Mouse (Mus musculus): ENCODE data around the gene Gtf2f2. TPM values are rescaled to one million over a fixed set of nuclear protein-coding genes. Genes with fewer than 3 reads are reported as not detected.

The Gtf2f2 gene
- total and polyA plus RNA-seq, 3 experiments, result 57.6 to 71.2 TPM; not detected in 1

- Histone ChIP-seq H3K9me3 (replicated peaks; ENCODE audit: insufficient read depth, low read length) (no peaks in the 10 kb centered on the region), H3K4me1 (ENCODE audit: control insufficient read depth in 1 of 2, insufficient read depth in 2 of 2, low read length in 2 of 2) (peaks cover 6 to 11% of the 10 kb centered on the region in 2 experiments; a peak in 3 of 4 replicates), H3K27me3 (ENCODE audit: control insufficient read depth in 1 of 2, insufficient read depth in 2 of 2, low read length in 2 of 2) (no peaks in the 10 kb centered on the region), H3K79me2 (ENCODE audit: control insufficient read depth, insufficient read depth, low read length, poor library complexity) (no peaks in the 10 kb centered on the region), H3K27ac (ENCODE audit: control insufficient read depth, low read depth, low read length) (no peak overlapping the region), H3K9ac (ENCODE audit: control insufficient read depth, low read depth, low read length, poor library complexity, severe bottlenecking) (no peak overlapping the region), H3K4me3 (ENCODE audit: control insufficient read depth in 1 of 2, insufficient read depth in 1 of 2, low read depth in 2 of 2, low read length in 2 of 2) (no peak overlapping the region), H3K36me3 (ENCODE audit: control insufficient read depth in 1 of 2, insufficient read depth in 2 of 2, low read length in 2 of 2) (peaks cover 12 to 20% of the 10 kb centered on the region in 2 experiments)
- peak; percentile 75 for DNase-seq (ENCODE audit: low read depth, low spot score)
- peak; percentile 44 for TF ChIP-seq RAD21 (IDR thresholded peaks at IDR 0.05; ENCODE audit: low read depth, low read length)
- peak; percentile 61 to 83 (median 71) for TF ChIP-seq CTCF (IDR thresholded peaks at IDR 0.05 in 2 of 3, conservative IDR thresholded peaks at IDR 0.05 in 1 of 3; ENCODE audit: control insufficient read depth in 1 of 3, insufficient read depth in 1 of 3, low read depth in 2 of 3, low read length in 3 of 3, poor library complexity in 1 of 3, severe bottlenecking in 1 of 3)
- no peak for TF ChIP-seq TBP (IDR thresholded peaks at IDR 0.05; ENCODE audit: low read depth, low read length)
- TF ChIP-seq MEF2A (IDR thresholded peaks at IDR 0.05; ENCODE audit: extremely low read depth, insufficient replicate concordance, low read depth, low read length, poor library complexity, severe bottlenecking), result no peak
- TF ChIP-seq SMC3 (IDR thresholded peaks at IDR 0.05; ENCODE audit: low read depth, low read length), result peak; percentile 75
- 0 out of 2 replicates have a peak, but pooled peaks have one; percentile 17 for TF ChIP-seq ZC3H11A (IDR thresholded peaks at IDR 0.05; ENCODE audit: low read depth, low read length)
Measured at GRCm38 (mm10) chr14:75899566-75899965, 111.1 kb downstream of the Gtf2f2 start.

- no peak for TF ChIP-seq EP300 (IDR thresholded peaks at IDR 0.05; ENCODE audit: low read depth in 1 of 2, low read length in 2 of 2)
- H3K9ac ChIP-seq (ENCODE audit: control insufficient read depth, low read depth, low read length, poor library complexity, severe bottlenecking), result no peak overlapping the region
- H3K36me3 ChIP-seq (ENCODE audit: control insufficient read depth in 1 of 2, insufficient read depth in 2 of 2, low read length in 2 of 2), result peaks cover 0 to 6% of the 10 kb centered on the region in 2 experiments; a peak in 2 of 4 replicates
- no peaks in the 10 kb centered on the region for H3K27me3 ChIP-seq (ENCODE audit: control insufficient read depth in 1 of 2, insufficient read depth in 2 of 2, low read length in 2 of 2)
- H3K9me3 ChIP-seq (replicated peaks; ENCODE audit: insufficient read depth, low read length), result no peaks in the 10 kb centered on the region
- no peak overlapping the region for H3K27ac ChIP-seq (ENCODE audit: control insufficient read depth, low read depth, low read length)
- H3K79me2 ChIP-seq (ENCODE audit: control insufficient read depth, insufficient read depth, low read length, poor library complexity), result no peaks in the 10 kb centered on the region
- DNase-seq (ENCODE audit: low read depth, low spot score), result no peak
- no peaks in the 10 kb centered on the region for H3K4me1 ChIP-seq (ENCODE audit: control insufficient read depth in 1 of 2, insufficient read depth in 2 of 2, low read length in 2 of 2)
- H3K4me3 ChIP-seq (ENCODE audit: control insufficient read depth in 1 of 2, insufficient read depth in 1 of 2, low read depth in 2 of 2, low read length in 2 of 2), result no peak overlapping the region
Measured at GRCm38 (mm10) chr14:75892118-75892517, 118.5 kb downstream of the Gtf2f2 start.

- Histone ChIP-seq H3K9me3 (replicated peaks; ENCODE audit: insufficient read depth, low read length) (no peaks in the 10 kb centered on the region), H3K36me3 (ENCODE audit: control insufficient read depth in 1 of 2, insufficient read depth in 2 of 2, low read length in 2 of 2) (no peaks in the 10 kb centered on the region), H3K4me3 (ENCODE audit: control insufficient read depth in 1 of 2, insufficient read depth in 1 of 2, low read depth in 2 of 2, low read length in 2 of 2) (no peak overlapping the region), H3K9ac (ENCODE audit: control insufficient read depth, low read depth, low read length, poor library complexity, severe bottlenecking) (no peak overlapping the region), H3K79me2 (ENCODE audit: control insufficient read depth, insufficient read depth, low read length, poor library complexity) (no peaks in the 10 kb centered on the region), H3K4me1 (ENCODE audit: control insufficient read depth in 1 of 2, insufficient read depth in 2 of 2, low read length in 2 of 2) (no peaks in the 10 kb centered on the region), H3K27me3 (ENCODE audit: control insufficient read depth in 1 of 2, insufficient read depth in 2 of 2, low read length in 2 of 2) (no peaks in the 10 kb centered on the region; a peak in 1 of 4 replicates), H3K27ac (ENCODE audit: control insufficient read depth, low read depth, low read length) (no peak overlapping the region)
- no peak for DNase-seq (ENCODE audit: low read depth, low spot score)
- TF ChIP-seq EP300 (IDR thresholded peaks at IDR 0.05; ENCODE audit: low read depth in 1 of 2, low read length in 2 of 2) (no peak), MAX (IDR thresholded peaks at IDR 0.05; ENCODE audit: low read length) (no peak), MAZ (IDR thresholded peaks at IDR 0.05; ENCODE audit: low read depth, low read length) (no peak), ELF1 (IDR thresholded peaks at IDR 0.05; ENCODE audit: low read depth, low read length) (no peak), SMC3 (IDR thresholded peaks at IDR 0.05; ENCODE audit: low read depth, low read length) (no peak), USF2 (IDR thresholded peaks at IDR 0.05; ENCODE audit: borderline replicate concordance in 1 of 2, insufficient read depth in 1 of 2, low read depth in 1 of 2, low read length in 2 of 2) (no peak), RAD21 (IDR thresholded peaks at IDR 0.05; ENCODE audit: low read depth, low read length) (no peak), MEF2A (IDR thresholded peaks at IDR 0.05; ENCODE audit: extremely low read depth, insufficient replicate concordance, low read depth, low read length, poor library complexity, severe bottlenecking) (no peak)
Measured at GRCm38 (mm10) chr14:75883873-75884272, 126.8 kb downstream of the Gtf2f2 start.

Measured in MEL (cell line).